Mouse (Mus musculus) embryo, embryonic 10.5 days (tissue): ENCODE measurements around the gene Irgq.

Source experiments
- DNase-seq: peaks from one replicate; pipeline ENCODE4 v3.0.0-alpha.2; 2015; ENCODE audit warnings: low spot score

Irgq gene

GRCm38 (mm10) chr7:24546634-24547389 is 16.3 kb downstream of the Irgq start:
- DNase-seq = peak; percentile 100

GRCm38 (mm10) chr7:24547534-24548036 is 17.1 kb downstream of the Irgq start:
- DNase-seq = no peak

- DNase-seq = no peak
Measured at GRCm38 (mm10) chr7:24551985-24552759, 21.7 kb downstream of the Irgq start.

GRCm38 (mm10) chr7:24555786-24556185 is 25.3 kb downstream of the Irgq start:
- DNase-seq = no peak

- no peak for DNase-seq
Measured at GRCm38 (mm10) chr7:24561450-24561849, 31.0 kb downstream of the Irgq start.

GRCm38 (mm10) chr7:24563191-24563836 is 32.8 kb downstream of the Irgq start:
- no peak for DNase-seq

- no peak for DNase-seq
Measured at GRCm38 (mm10) chr7:24563837-24564206, 33.3 kb downstream of the Irgq start.

GRCm38 (mm10) chr7:24564607-24565265 is 34.2 kb downstream of the Irgq start:
- DNase-seq = peak; percentile 72

GRCm38 (mm10) chr7:24565627-24566026 is 35.1 kb downstream of the Irgq start:
- DNase-seq = no peak

GRCm38 (mm10) chr7:24566206-24566605 is 35.7 kb downstream of the Irgq start:
- DNase-seq = no peak

GRCm38 (mm10) chr7:24568512-24568911 is 38.0 kb downstream of the Irgq start:
- DNase-seq = no peak

GRCm38 (mm10) chr7:24571071-24571470 is 40.6 kb downstream of the Irgq start:
- no peak for DNase-seq

- peak; percentile 65 for DNase-seq
Measured at GRCm38 (mm10) chr7:24572455-24572854, 42.0 kb downstream of the Irgq start.

GRCm38 (mm10) chr7:24574224-24574796 is 43.8 kb downstream of the Irgq start:
- no peak for DNase-seq

- no peak for DNase-seq
Measured at GRCm38 (mm10) chr7:24577811-24578210, 47.3 kb downstream of the Irgq start.

- no peak for DNase-seq
Measured at GRCm38 (mm10) chr7:24584876-24585275, 54.4 kb downstream of the Irgq start.

- no peak for DNase-seq
Measured at GRCm38 (mm10) chr7:24585995-24586394, 55.5 kb downstream of the Irgq start.

GRCm38 (mm10) chr7:24586828-24587227 is 56.3 kb downstream of the Irgq start:
- DNase-seq = peak; percentile 17

GRCm38 (mm10) chr7:24587330-24588105 is 57.0 kb downstream of the Irgq start, which contains the start of the genes Ethe1 and Zfp575:
TSS of gene Ethe1 (plus strand) at chr7:24587543.
TSS of gene Zfp575 (minus strand) at chr7:24587641.
- peak; percentile 77 for DNase-seq
